Mouse (Mus musculus): ENCODE results near the gene 1810010H24Rik. TPM values are rescaled to one million over a fixed set of nuclear protein-coding genes. Genes with fewer than 3 reads are reported as not detected.
"Not testable (repeated sequence)": the region's sequence is repeated elsewhere in the genome, so short reads cannot be mapped to it uniquely, and the experiment has no call there.

Gene 1810010H24Rik
- 2.5 TPM in 1 of 2 replicates, not detected in the other for total RNA-seq (2015; ENCODE audit: low replicate concordance)
- not detected in 2 replicates for total RNA-seq (2017; ENCODE audit: low replicate concordance)

DNA sequence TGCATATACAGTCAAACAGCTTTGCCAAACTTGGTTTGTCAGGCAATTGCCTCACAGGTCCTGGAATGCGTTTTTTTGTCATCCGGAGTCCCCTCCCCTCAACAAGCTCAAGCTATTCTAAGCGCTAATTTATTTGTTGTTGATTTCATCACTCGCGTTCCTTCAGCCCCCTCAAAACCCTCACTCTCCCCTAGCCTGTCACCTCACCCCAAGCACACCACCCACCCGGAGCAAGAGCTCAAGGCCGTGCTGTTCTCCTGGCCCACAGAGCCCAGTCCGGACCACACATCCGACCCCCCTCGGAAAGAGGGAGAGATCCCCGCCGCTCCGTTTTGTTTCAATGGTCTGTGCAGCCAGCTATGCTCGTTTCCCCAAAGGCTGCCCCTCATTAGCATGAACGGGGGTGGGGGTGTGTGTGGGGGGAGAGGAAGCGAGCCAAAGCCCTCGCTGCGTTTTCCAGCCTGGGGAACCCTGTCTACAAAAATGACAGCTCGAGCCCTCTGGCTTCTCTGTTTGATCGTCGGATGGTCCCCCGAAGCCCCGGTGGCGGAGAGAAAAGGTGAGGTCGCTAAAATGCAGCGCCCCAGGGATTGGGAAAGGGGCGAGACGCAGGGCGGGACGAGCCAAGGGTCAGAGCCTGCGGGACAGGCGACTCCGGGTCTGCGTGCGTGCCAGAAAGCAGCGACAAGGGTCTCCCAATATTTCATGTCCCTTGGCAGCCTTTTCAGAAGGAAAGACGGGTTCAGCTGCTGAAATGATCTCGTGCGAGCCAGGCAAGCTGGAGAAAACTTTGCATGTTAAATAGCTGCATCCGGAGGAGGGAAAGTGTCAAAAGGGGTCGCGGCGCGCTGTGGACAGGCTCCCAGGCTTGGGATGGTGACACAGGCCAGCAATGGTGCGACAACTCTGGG lies at the start of gene 1810010H24Rik:
1810010H24Rik (plus strand) TSS at position 271 of the 911 bp plus-strand sequence.
- no peak for ATAC-seq (replicated peaks; ENCODE audit: low FRiP score, poor library complexity, severe bottlenecking)

DNA sequence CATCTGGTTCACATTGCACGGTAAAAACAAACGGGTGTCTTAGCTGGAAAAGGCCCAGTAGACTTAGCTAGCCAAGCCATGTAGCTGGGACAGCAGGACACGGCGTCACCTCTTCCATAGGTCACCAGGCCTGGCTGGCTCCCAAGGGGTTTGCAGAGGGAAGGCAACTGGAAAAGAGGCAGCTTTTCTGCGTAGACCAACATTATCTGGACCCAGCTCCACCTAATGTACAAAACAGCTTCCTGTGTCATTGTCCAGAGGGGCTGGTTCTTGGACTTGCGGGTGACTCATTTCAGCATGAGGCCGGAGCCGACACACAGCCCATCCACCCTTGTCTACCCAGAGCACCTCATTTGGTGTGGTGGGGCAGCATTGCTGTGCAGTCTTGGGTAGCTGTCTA lies 49.3 kb upstream of the 1810010H24Rik start:
- no peak for ATAC-seq (replicated peaks; ENCODE audit: low FRiP score, poor library complexity, severe bottlenecking)

- ATAC-seq (replicated peaks; ENCODE audit: low FRiP score, poor library complexity, severe bottlenecking), result no peak; the same call in 1 of the 2 replicates
Measured at GRCm38 (mm10) chr11:106980455-106980854, 45.0 kb upstream of the 1810010H24Rik start.

GRCm38 (mm10) chr11:106981787-106982186 lies 43.7 kb upstream of the 1810010H24Rik start:
- no peak for ATAC-seq (replicated peaks; ENCODE audit: low FRiP score, poor library complexity, severe bottlenecking)

- ATAC-seq (replicated peaks; ENCODE audit: low FRiP score, poor library complexity, severe bottlenecking), result no peak
Measured at GRCm38 (mm10) chr11:106982351-106982750, 43.1 kb upstream of the 1810010H24Rik start.

- not testable (repeated sequence) for ATAC-seq (replicated peaks; ENCODE audit: low FRiP score, poor library complexity, severe bottlenecking)
Measured at GRCm38 (mm10) chr11:106985979-106986604, 39.4 kb upstream of the 1810010H24Rik start.

- no peak for ATAC-seq (replicated peaks; ENCODE audit: low FRiP score, poor library complexity, severe bottlenecking)
Measured at GRCm38 (mm10) chr11:106987384-106987783, 38.1 kb upstream of the 1810010H24Rik start.

GRCm38 (mm10) chr11:106994246-106995085 lies 31.0 kb upstream of the 1810010H24Rik start:
- peak; percentile 44 for ATAC-seq (replicated peaks; ENCODE audit: low FRiP score, poor library complexity, severe bottlenecking)

GRCm38 (mm10) chr11:106996492-106996891 lies 29.0 kb upstream of the 1810010H24Rik start:
- ATAC-seq (replicated peaks; ENCODE audit: low FRiP score, poor library complexity, severe bottlenecking), result not testable (repeated sequence)

- no peak for ATAC-seq (replicated peaks; ENCODE audit: low FRiP score, poor library complexity, severe bottlenecking)
Measured at GRCm38 (mm10) chr11:106997976-106998375, 27.5 kb upstream of the 1810010H24Rik start.

DNA sequence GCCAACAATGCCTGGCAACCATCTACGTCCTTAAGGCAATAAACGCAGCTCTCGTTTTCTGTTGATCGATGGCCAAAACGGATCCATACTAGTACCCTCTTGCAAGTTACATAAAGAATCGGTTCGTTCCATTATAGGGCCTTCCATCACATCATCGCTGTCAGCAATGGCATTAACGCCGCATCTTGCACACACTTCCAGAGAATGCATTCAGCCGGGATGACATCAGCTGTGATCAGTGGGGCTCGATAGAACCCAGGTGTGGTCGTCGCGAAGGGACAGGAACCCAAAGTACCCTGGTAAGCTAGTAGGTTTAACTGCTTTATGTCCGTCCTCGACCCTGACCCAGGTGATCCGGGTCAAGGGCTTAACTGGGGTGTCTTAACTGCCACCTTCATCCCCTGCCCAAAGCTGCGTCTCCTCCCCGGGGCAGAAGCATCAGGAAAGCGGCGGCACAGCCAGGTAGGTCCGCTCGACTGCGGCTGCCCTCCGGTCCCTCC lies 26.8 kb upstream of the 1810010H24Rik start:
- peak; percentile 26; the same call in 1 of the 2 replicates for ATAC-seq (replicated peaks; ENCODE audit: low FRiP score, poor library complexity, severe bottlenecking)

DNA sequence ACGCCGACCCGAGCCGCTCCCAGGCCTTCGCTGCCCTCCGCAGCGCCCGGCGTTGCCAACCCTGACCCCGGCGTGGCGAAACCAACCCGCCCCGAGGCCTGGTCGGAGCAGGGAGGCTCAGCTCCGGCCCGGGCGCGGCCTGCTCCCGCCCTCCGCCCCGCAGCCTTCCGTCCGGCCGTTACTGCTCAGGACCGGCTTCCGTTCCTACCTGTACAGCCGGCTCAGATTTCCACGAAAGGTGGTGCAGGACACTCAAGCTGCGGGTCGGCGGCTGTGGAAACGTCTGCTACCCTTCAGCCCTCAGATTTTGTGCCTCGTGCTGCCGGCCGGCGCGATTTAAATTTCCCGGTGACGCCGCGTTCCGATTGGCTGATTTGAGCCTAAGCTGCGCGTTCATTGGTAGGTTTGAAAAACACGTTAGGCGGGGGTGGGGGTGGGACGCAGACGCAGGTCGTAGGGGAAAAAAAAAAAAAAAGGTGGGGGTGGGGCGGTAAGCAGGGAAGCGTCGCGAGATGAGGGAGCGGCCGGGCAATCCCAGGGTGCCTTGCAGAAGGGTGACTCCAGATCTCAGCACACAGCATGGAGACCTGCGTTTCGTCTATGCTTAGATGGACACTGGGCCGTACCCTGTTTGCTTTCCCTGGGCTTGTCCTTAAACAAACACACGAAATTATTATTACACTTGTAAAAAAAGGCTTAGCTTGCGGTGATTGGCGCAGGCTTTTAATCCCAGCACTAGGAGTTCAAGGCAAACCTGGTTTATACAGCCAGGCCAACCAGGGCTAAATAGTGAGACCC lies 26.1 kb upstream of the 1810010H24Rik start, which contains the start of gene Kpna2:
Kpna2 (minus strand) TSS at position 391 of the 798 bp plus-strand sequence.
- peak; percentile 90 for ATAC-seq (replicated peaks; ENCODE audit: low FRiP score, poor library complexity, severe bottlenecking)

DNA sequence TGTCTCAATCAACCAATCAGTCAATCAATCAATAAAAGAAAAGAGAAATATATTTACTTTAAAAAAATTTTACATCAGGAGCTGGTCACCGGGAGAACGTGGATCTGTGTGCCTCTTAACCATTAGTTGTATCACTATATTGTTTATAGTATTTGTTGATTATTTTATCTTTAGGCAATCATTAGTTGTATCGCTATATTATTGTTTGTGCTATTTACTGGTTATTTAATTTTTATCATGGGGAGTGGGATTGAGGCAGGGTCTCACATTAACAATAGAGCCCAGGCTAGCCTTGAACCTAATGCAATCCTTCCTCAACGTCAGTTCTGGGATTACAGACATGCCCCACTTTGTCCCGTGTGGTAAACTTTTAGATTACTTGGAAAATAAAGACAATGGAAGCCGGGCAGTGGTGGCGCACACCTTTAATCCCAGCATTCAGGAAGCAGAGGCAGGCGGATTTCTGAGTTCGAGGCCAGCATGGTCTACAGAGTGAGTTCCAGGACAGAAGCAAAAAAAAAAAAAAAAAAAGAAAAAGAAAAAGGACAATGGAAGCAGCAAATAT lies 25.4 kb upstream of the 1810010H24Rik start:
- no peak for ATAC-seq (replicated peaks; ENCODE audit: low FRiP score, poor library complexity, severe bottlenecking)

DNA sequence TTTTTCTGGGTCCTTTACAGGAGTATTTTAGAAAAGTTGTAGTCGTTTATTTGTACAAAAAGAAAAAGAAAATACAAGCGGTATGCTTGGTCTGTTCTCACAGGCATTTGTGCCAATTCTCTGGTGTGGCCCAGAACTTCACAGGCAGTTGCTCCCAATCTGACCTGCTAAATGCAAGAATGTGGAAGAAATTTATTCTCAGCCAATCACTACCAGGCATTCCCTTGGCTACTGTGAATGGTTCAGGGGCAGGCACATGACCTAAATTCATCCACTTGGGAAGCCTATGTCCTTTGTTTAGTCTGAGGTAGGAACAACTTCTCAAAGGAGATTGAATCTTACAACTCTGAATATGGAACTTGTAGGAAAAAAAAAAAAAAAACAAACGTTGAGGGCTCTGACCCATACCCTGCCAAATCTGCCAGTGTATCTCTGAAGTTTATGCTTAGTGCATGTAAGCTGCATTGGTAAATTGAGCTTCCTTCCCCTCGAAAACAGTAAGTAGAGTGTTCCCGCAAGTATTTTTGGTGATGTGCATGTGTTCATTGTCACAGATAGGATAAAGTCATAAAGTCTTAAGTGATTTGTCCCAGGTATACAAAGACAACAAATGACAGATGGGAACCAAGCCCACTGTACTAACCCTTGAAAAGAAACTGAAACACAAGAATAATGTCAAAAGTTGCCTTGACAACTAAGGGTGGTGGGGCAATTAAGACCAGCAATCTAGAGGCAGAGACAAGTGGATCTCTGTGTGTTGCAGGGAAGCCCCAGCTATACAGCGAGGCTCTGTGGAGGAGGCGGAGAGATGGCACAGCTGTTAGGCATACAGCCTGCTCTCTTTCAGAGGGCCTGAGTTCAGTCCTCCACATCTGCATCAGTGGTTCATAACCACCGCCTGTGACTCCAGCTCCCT lies 23.5 kb upstream of the 1810010H24Rik start:
- no peak for ATAC-seq (replicated peaks; ENCODE audit: low FRiP score, poor library complexity, severe bottlenecking)

GRCm38 (mm10) chr11:107005538-107005937 lies 19.9 kb upstream of the 1810010H24Rik start:
- ATAC-seq (replicated peaks; ENCODE audit: low FRiP score, poor library complexity, severe bottlenecking), result no peak

DNA sequence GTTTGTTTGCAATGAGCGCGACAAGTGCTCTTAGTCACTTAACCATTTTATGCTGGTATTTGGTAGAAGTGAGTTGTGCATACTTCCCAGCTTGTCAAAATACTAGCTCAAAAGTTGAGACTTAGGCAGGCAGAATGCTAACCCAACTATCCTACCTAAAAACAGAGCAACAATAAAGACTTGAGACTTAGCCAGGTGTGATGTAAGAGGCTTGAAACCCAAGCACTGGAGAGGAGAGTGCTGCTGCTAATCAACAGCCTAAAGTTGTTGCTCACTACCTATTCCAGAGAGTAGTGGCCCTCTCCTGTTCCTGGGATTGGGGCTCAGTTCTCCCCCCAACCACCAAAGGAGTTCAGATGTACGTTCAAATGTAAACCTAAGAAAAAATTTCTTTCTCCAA lies 15.0 kb upstream of the 1810010H24Rik start:
- ATAC-seq (replicated peaks; ENCODE audit: low FRiP score, poor library complexity, severe bottlenecking), result no peak

GRCm38 (mm10) chr11:107011171-107011570 lies 14.3 kb upstream of the 1810010H24Rik start:
- no peak for ATAC-seq (replicated peaks; ENCODE audit: low FRiP score, poor library complexity, severe bottlenecking)

All from erythroid progenitor cell, adult 5-6 weeks (primary cell).